Mouse (Mus musculus): ENCODE measurements around the gene Sh3bgrl. TPM values are rescaled to one million over a fixed set of nuclear protein-coding genes. Genes with fewer than 3 reads are reported as not detected.
"Not testable (repeated sequence)": the region's sequence is repeated elsewhere in the genome, so short reads cannot be mapped to it uniquely, and the experiment has no call there.

Gene Sh3bgrl
- 10 to 100 TPM; 48.2 to 55.1 TPM for total RNA-seq (2021)
- long read RNA-seq, experiment 1, transcript Sh3bgrl-201 (4 exons, 2,882 nt): major isoform, 103 of 145 reads
- long read RNA-seq, experiment 1, partial matches to known transcripts: 38 of 145 reads
- long read RNA-seq, experiment 1, other reads (novel, unspliced or antisense): 4 of 145 reads
- long read RNA-seq, experiment 2, transcript Sh3bgrl-201 (4 exons, 2,882 nt): major isoform, 74 of 101 reads
- long read RNA-seq, experiment 2, partial matches to known transcripts: 26 of 101 reads
- long read RNA-seq, experiment 2, other reads (novel, unspliced or antisense): 1 of 101 reads

DNA sequence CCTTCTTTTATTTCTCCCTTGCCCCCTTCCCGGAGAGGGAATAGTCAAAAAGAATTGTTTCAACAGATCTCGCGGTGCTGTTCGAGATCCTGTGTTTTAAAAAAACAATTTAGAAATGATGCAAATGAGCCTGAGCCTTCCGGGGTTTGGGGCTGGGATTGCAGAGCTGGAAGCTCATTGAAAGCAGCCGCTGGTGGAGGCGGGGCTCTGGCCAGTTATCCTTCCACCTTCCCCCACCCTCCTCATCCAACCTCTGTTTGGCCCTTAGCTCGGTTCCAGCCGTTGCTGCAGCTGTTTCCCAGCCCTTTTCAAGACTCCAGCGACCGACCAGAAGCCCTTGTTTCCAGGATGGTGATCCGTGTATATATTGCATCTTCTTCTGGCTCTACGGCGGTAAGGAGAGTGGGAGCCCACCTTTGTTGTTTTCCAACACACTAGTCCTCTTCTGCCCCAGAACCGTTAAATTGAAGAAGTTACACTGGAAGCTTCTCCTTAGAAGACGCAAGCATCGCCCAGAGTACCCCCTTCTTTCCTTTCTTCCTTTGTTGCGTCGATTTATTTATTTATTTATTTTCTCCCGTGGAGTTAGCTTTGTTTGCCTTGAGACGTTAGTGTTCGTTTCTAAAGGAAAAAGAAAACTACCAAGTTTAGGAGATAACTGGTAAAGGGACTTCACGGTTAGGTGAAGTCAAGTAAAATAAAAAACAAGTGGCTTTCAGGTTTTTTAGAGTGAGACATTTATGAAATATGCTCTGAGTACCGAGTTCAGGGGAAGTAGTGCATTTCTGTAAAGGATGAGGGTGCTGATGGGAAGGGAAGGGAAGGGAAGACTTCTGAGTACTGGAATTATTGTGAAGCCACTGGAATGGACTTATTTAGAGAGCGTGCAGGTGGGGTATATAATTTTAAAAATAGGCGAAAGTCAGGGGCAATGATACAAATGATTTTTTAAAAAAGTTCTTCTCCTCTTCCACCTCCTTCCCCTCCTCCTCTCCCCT, at the start of gene Sh3bgrl:
Sh3bgrl (plus strand) TSS at position 121 of the 998 bp plus-strand sequence.
- DNase-seq (ENCODE audit: low spot score in 2 of 2): peak; percentile 25 to 35

- no peak for DNase-seq (ENCODE audit: low spot score in 2 of 2)
Measured at GRCm38 (mm10) chrX:109047773-109048172, 47.4 kb upstream of the Sh3bgrl start.

GRCm38 (mm10) chrX:109071719-109072118, 23.4 kb upstream of the Sh3bgrl start:
- DNase-seq (ENCODE audit: low spot score in 2 of 2): no peak

DNA sequence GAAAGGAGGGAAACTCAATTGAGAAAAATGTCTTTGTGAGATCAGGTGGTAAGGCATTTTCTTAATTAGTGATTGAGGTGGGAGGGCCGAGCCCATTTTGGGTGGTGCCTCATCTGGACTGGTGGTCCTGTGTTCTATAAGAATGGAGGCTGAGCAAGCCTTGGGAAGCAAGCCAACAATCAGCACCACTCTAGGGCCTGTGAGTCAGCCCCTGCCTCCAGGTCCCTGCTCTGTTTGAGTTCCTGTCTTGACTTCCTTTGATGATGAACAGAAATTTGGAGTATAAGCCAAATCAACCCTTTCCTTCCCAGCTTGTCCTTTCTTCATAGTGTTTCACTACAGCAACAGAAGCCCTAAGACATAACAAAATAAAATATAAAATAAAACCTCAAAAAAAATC, 19.4 kb upstream of the Sh3bgrl start:
- DNase-seq (ENCODE audit: low spot score in 2 of 2): no peak

GRCm38 (mm10) chrX:109076355-109076754, 18.8 kb upstream of the Sh3bgrl start:
- DNase-seq (ENCODE audit: low spot score in 2 of 2): no peak

DNA sequence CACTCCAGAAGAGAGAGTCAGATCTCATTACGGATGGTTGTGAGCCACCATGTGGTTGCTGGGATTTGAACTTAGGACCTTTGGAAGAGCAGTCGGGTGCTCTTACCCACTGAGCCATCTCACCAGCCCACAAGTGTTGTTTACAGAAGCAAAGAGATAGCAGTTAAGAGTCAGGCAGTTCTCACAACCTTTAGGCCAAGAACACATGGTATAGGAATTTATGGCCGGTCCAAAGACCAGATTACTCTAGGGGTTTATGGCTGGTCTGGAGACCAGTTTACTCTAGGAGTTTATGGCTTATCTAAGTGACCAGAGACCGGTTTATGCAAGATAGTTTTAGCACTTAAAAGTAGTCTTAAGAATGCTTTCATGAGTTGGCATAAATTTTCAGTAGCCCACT, 15.8 kb upstream of the Sh3bgrl start:
- not testable (repeated sequence) for DNase-seq (ENCODE audit: low spot score in 2 of 2)

- DNase-seq (ENCODE audit: low spot score in 2 of 2): no peak
Measured at GRCm38 (mm10) chrX:109087073-109087472, 8.1 kb upstream of the Sh3bgrl start.

- DNase-seq (ENCODE audit: low spot score in 2 of 2): no peak
Measured at GRCm38 (mm10) chrX:109094800-109095199, 365 bp upstream of the Sh3bgrl start.

GRCm38 (mm10) chrX:109098511-109098910, 3.3 kb downstream of the Sh3bgrl start:
- no peak for DNase-seq (ENCODE audit: low spot score in 2 of 2)

- DNase-seq (ENCODE audit: low spot score in 2 of 2): no peak
Measured at GRCm38 (mm10) chrX:109100441-109100840, 5.3 kb downstream of the Sh3bgrl start.

DNA sequence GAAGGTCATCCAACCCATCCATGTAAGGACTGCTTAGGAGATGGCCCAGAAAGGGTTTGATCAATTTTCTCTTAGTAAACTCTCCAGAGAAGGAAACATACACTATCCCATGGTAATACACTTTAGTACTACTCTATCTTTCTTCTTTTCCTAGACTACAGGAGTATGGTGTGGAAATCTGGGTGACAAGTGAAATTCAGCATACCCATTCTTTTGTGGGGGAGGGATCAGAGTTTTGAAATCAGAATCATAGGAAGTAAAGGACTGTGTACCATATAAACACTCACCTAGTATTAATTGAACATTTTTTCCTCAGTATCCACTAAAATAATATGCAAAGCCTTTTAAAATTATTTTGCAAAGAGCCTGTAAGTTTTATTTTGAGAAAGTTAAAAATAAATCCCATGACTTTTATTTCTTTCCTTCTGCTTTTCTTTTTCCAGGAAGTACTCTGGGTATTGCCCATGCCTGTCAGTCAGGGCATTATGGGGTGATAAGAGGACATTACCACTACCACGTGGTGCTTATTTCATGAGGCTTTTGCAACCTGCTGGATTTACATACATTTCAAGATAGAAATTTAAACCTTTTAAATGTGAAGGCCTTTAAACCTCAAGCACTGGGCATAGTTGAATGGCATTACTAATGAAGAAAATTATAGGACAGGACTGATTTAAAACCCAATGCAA, 13.1 kb downstream of the Sh3bgrl start:
- DNase-seq (ENCODE audit: low spot score in 2 of 2): no peak

DNA sequence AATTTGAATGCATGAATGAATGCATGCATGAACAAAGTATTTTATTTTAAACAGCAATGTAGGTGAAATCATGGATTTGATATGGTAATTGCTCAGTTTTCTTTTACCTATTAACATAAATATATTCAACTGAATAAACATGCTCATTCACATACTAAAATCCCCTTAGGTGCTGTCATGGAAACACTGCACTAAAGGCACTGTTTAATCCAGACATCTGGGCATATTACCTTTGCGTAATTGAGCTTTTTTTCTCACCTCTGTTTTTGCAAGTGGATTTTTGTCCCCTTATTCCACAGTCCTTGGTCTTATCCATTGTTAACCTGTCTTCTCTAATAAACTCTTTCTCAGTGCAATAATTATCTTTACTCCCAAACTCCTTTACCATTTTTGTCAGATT, 17.7 kb downstream of the Sh3bgrl start:
- no peak for DNase-seq (ENCODE audit: low spot score in 2 of 2)

DNA sequence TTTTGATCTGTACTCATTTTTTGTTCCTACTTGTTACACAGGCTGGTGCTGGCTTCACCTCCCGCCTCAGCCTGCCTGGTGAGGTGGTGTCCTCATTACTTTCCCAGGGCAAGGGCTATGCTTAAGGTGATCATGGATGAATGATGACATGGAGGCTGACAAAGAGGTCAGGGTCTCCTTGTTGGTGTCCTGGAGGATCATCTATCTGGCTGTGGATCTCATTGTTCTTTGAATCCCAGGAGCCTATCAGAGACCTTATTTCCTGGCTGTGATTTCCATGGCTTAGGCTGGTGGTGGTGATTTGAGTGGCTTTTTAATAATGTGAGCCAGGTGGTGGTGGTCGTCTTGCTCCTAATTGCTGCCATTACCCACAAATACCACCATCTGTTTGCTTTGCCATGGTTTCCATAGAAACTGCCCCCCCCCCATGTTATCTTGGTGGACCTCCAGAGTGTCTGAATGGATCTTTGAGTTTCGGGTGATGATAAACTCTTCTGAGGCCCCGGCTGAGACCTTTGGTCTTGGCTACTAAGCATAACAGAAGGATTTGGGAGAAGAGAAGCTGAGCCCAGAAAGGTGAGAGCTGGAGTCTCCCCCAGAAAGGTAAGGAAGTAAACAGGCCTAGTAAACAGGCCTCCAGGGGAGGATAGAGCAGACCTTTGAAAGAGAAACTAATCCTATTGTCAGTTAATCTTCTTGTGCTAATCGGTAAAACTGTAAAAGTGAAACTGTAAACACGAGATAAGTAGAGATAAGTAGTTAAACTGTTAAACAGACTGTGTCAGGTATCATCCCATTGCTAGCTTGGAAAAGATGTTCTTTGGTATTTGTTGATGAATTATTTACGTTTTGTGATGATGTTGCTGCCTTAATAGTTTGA, 18.5 kb downstream of the Sh3bgrl start:
- DNase-seq (ENCODE audit: low spot score in 2 of 2): no peak

- DNase-seq (ENCODE audit: low spot score in 2 of 2): no peak
Measured at GRCm38 (mm10) chrX:109119829-109120826, 25.0 kb downstream of the Sh3bgrl start.

DNA sequence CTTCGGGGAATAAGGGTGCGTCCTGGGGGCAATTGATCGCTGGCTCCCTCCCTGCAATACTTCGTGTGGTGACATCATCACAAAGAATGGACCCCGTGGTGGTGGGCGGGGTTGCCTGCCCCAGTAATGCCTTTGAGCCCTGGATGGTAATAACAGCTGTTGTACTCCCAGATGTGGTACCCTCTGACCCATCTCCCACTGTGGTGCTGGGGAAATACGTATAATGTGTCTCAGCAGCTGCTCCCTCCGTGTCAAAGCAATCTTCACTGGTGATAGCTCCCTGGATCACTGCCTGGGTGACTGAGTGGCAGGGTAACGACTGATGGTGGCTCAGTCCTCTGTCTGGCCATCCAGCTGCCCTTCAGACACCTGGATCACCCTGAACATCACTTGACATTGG, 26.0 kb downstream of the Sh3bgrl start:
- no peak for DNase-seq (ENCODE audit: low spot score in 2 of 2)

- DNase-seq (ENCODE audit: low spot score in 2 of 2): no peak
Measured at GRCm38 (mm10) chrX:109122670-109123069, 27.5 kb downstream of the Sh3bgrl start.

GRCm38 (mm10) chrX:109123762-109124161, 28.6 kb downstream of the Sh3bgrl start:
- DNase-seq (ENCODE audit: low spot score in 2 of 2): no peak

DNA sequence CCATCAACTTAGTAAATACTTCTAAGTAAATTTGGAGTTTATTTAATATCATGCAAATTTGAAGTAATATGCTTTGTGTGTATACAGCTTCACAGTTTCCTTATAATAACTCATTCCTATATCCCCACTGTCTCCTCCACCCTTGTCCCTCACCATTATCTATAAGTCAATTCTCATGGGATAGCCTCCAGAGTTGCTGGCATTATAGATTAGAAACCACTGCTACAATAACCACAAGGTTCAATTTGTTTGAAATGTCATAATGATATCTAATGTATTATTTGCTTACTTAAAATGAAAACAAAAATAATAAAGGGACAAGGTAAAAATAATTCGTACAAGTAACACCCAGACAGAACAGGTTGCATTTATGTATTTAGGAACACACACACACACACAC, 31.7 kb downstream of the Sh3bgrl start:
- DNase-seq (ENCODE audit: low spot score in 2 of 2): no peak

DNA sequence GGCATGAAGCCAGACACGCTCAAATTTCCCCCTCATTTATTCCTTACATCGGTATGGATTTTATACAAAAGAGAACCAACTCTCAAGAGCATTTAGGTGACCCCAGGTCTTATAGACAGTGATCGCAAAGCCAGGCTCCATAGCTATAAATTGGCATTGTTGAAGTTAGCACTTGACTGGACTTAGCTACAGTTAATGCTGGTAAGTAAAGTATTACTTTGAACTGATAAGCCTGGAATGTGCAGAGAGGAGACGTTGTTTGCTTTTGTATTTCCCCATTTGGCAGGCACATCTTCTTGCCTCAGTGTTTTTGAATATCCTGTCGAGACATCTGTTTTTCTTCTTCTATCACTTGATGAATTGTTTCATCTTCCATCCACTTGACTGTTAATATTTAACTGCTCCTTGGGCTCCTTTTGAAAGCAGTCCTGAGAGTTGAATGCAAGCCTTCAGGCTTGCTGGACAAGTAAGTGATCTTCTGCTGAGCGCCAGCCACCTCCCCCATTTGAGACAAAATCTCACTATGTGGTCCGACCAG, 32.5 kb downstream of the Sh3bgrl start:
- DNase-seq (ENCODE audit: low spot score in 2 of 2): no peak
